Mouse (Mus musculus): ENCODE data around the gene Stk39.

Stk39 gene

DNA sequence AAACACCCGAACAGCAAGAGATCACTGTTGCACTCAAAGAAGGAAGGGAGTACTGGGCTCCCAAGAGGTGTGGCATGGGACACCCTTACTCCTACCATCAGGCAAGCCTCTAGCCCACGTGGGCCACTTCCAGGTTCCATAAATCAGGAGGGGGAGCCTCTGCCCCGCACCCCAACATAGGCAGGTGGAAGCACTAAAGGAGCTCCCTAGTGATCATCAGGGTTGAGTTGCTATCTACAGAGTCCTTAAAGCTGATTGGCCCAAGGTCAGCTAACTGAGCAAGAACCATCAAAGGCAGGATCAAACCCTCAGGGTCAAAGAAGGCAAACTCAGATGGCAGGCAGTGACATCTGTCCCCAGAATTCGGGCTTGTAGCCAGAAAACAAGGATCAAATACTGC lies 8.3 kb downstream of the Stk39 start:
- no peak for DNase-seq (ENCODE audit: extremely low read depth, low read depth, low spot score)

GRCm38 (mm10) chr2:68458115-68458514 lies 14.0 kb downstream of the Stk39 start:
- no peak for DNase-seq (ENCODE audit: extremely low read depth, low read depth, low spot score)

DNA sequence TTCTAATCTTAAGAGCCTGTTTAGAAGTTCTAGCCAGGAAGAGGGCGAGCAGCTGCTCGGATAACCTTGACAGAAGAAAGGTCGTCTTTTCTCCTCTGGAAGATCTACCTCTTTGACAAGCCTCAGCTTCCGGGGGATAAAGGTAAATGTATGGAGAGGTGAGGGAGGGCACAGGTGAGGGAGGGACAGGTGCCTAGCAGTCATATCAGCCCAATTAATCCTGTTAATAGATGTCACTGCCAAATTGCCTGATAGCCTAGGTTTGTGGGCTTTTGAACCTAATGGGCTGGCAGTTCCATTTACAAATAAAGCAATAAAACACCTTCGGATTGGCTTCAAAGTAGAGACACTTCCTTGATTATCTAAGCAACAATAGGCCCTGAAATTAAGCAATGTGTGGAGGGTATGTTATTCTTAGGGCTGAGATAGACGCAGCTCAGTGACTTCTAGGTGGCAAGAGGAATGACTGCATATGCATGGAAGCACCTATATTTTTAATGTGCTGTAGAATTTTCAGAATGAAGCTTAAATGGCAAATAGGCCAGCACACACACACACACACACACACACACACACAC lies 14.5 kb downstream of the Stk39 start:
- no peak for DNase-seq (ENCODE audit: extremely low read depth, low read depth, low spot score)

DNA sequence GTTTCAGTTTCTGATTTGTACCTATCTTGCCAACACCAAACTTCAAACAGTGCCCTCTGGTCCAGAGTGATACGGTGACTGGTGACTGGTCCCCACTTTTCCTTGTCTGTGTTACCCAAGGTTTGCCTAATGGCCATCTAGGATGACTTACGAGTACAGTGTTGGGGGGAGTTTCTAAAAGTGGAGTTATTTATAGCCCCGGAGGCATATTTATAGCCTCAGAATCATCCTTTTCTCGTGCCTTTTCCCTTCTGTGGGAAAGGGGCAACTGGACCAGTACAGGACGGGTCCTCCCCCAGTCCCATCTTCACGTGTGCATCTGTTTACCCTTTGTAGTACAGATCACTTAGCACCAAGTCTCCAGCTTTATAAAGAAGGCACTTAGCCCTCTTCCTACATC lies 15.2 kb downstream of the Stk39 start:
- no peak for DNase-seq (ENCODE audit: extremely low read depth, low read depth, low spot score)

- DNase-seq (ENCODE audit: extremely low read depth, low read depth, low spot score) = no peak
Measured at GRCm38 (mm10) chr2:68452379-68452778, 19.7 kb downstream of the Stk39 start.

DNA sequence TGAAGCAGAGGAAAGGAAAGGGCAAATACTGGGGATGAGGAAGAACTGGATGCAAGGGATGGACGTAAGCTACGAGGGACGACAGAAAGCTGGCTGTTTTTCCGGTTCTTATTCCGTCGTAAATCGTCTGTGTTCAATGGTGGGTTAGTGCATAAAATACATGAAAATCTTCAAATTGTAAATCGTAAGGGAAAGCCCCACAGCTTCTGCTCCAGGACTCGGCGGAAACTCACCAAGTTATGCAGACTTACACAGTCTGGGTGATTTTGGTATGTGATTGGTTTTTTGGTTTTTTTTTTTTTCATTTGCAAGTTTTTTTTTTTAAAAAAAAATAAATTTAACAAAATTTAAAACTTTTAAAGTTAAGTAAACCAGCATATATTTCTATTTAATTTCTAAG lies 24.0 kb downstream of the Stk39 start:
- DNase-seq (ENCODE audit: extremely low read depth, low read depth, low spot score) = no peak

GRCm38 (mm10) chr2:68443141-68443540 lies 28.9 kb downstream of the Stk39 start:
- DNase-seq (ENCODE audit: extremely low read depth, low read depth, low spot score) = no peak

- no peak for DNase-seq (ENCODE audit: extremely low read depth, low read depth, low spot score)
Measured at GRCm38 (mm10) chr2:68442113-68442717, 29.9 kb downstream of the Stk39 start.

- DNase-seq (ENCODE audit: extremely low read depth, low read depth, low spot score) = no peak
Measured at GRCm38 (mm10) chr2:68439614-68440013, 32.5 kb downstream of the Stk39 start.

- DNase-seq (ENCODE audit: extremely low read depth, low read depth, low spot score) = no peak
Measured at GRCm38 (mm10) chr2:68437920-68438319, 34.1 kb downstream of the Stk39 start.

GRCm38 (mm10) chr2:68437216-68437615 lies 34.9 kb downstream of the Stk39 start:
- DNase-seq (ENCODE audit: extremely low read depth, low read depth, low spot score) = no peak

DNA sequence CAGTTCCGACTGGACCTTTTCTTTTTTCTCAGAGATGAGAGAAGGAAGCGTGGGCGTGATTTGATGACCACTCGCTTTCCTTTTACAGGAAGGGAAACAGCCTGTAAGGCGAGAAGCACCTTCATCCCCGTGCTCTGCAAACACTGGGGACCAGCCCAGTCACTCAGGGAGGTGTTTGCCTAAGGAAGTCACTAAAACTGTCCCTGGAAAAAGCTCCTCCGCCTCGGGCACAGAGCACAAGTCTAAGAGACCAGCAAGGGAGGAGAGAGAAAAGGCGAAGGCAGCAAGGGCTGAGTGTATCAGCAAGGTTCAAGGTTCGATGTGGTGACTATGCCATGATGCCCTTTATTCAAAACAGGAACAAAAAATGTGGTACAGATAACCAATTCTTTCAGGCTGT lies 35.8 kb downstream of the Stk39 start:
- no peak for DNase-seq (ENCODE audit: extremely low read depth, low read depth, low spot score)

DNA sequence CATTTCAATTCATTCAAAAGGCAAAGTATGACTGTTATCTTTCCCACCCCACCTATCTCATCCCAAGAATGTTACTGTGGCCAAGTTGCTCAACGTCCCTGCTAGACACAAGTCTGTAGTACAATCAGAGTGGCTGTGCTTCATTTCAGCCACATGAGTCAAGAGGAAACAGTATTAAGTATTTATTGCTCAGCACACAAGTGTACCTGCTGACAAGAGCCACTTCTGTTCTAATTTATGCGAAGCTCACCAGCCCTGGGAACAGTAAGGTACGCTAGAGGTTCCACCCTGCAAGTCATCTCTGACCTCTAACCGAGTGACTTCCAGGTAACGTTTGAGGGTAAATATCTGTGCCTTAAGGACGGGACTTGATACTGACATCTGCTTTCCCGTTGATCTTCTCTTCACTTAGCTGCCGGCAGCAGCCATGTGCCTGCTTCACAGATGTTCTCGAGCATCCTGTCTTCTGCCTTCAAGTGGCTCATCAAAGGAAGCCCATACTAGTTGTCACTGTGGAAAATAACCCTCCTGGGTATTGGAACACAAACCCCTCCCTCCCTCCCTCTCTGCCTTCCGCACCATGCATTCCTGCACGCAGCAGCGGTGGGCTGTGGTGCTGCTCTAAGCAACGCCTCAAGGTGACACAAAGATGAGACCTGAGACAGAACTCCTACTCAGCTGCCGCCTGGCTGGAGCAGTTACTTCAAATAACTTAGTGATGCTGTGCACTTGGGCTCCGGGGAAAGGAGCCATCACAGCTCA lies 36.4 kb downstream of the Stk39 start:
- no peak for DNase-seq (ENCODE audit: extremely low read depth, low read depth, low spot score)

GRCm38 (mm10) chr2:68434997-68435396 lies 37.1 kb downstream of the Stk39 start:
- no peak for DNase-seq (ENCODE audit: extremely low read depth, low read depth, low spot score)

GRCm38 (mm10) chr2:68434576-68434975 lies 37.5 kb downstream of the Stk39 start:
- DNase-seq (ENCODE audit: extremely low read depth, low read depth, low spot score) = no peak

DNA sequence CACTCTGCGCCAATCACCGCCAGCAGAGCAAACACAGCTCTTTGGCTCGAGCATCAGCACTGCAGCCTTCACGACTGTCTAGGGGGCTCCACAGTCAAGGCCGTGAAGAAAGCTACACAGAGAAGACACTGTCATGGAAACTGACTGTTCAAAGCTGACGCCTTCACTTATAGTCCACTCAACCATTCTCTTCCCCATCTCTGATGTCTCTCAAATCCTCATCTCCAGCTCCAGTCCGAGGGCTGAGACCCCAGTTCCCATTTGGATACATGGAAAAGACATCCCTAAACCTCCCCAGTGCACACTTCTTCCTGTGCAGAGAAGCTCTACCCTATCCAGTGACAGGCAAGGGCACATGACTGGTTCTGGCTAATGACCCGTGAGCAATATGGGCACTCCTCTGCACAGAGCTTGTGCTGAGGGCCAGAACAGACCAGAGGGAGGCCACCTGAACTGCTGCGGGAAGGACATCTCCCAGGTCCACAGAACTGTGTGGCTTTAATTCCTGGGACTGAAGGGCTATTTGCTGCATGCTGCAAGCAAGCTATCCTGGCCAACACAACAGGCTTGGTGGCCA lies 38.2 kb downstream of the Stk39 start:
- no peak for DNase-seq (ENCODE audit: extremely low read depth, low read depth, low spot score)

GRCm38 (mm10) chr2:68432834-68433233 lies 39.2 kb downstream of the Stk39 start:
- peak; percentile 16 for DNase-seq (ENCODE audit: extremely low read depth, low read depth, low spot score)

GRCm38 (mm10) chr2:68431024-68431962 lies 40.8 kb downstream of the Stk39 start:
- no peak for DNase-seq (ENCODE audit: extremely low read depth, low read depth, low spot score)

GRCm38 (mm10) chr2:68430493-68430892 lies 41.6 kb downstream of the Stk39 start:
- DNase-seq (ENCODE audit: extremely low read depth, low read depth, low spot score) = no peak

GRCm38 (mm10) chr2:68429436-68429835 lies 42.6 kb downstream of the Stk39 start:
- no peak for DNase-seq (ENCODE audit: extremely low read depth, low read depth, low spot score)

- DNase-seq (ENCODE audit: extremely low read depth, low read depth, low spot score) = no peak
Measured at GRCm38 (mm10) chr2:68426977-68427577, 45.0 kb downstream of the Stk39 start.
